Mouse (Mus musculus) intestine, postnatal 0 days (tissue): Measurements from ENCODE around the gene Pcnx3. TPM values are rescaled to one million over a fixed set of nuclear protein-coding genes. Genes with fewer than 3 reads are reported as not detected.

ENCODE experiments used
- ATAC-seq: fragments of 200-750 bp; cut with Nextera tagmentation; 2 replicates; pipeline ENCODE4 v1.8.0; 2017; ENCODE audit warnings: mild to moderate bottlenecking, moderate TSS enrichment, moderate library complexity
- H3K27ac ChIP-seq: fragments of 300-500 bp; sonication (generic); 2 replicates; pipeline ENCODE4 v1.5.1; 2014; ENCODE audit warnings: mild to moderate bottlenecking, low read depth, low read length, moderate library complexity
- H3K27me3 ChIP-seq: fragments of 300-500 bp; sonication (generic); replicated peaks from 2 replicates; pipeline ENCODE4 v1.6.1; 2014; ENCODE audit warnings: low read length, mixed read lengths; ENCODE audit not compliant: control insufficient read depth, insufficient read depth
- H3K36me3 ChIP-seq: fragments of 300-500 bp; sonication (generic); 2 replicates; pipeline ENCODE4 v1.6.1; 2014; ENCODE audit warnings: mild to moderate bottlenecking, moderate library complexity; ENCODE audit not compliant: control insufficient read depth, insufficient read depth
- H3K4me1 ChIP-seq: fragments of 300-500 bp; sonication (generic); replicated peaks from 2 replicates; pipeline ENCODE4 v1.6.1; 2014; ENCODE audit warnings: antibody characterized with exemption, low read length, mixed read lengths; ENCODE audit not compliant: control insufficient read depth, insufficient read depth
- H3K4me2 ChIP-seq: fragments of 300-500 bp; sonication (generic); replicated peaks from 2 replicates; pipeline ENCODE4 v1.6.1; 2014; ENCODE audit warnings: low read depth, mild to moderate bottlenecking, moderate library complexity
- H3K4me3 ChIP-seq: fragments of 300-500 bp; sonication (generic); 2 replicates; pipeline ENCODE4 v1.5.1; 2014; ENCODE audit warnings: low read depth, low read length
- H3K9ac ChIP-seq: fragments of 300-500 bp; sonication (generic); 2 replicates; pipeline ENCODE4 v1.6.1; 2014; ENCODE audit warnings: mild to moderate bottlenecking, low read depth, low read length
- H3K9me3 ChIP-seq: fragments of 300-500 bp; sonication (generic); 2 replicates; pipeline ENCODE4 v1.6.1; 2016; ENCODE audit warnings: mixed run types; ENCODE audit not compliant: control insufficient read depth
- CTCF ChIP-seq: sonication (generic); IDR thresholded peaks from 2 replicates; pipeline ENCODE4 v1.5.1; 2016; ENCODE audit warnings: low read depth, mild to moderate bottlenecking, control low read depth, antibody characterized with exemption, moderate library complexity
- WGBS: fragments of 180-500 bp; shearing (Covaris S2); extraction: QIAGEN DNeasy Blood & Tissue Kit; methylation state at CpG from one replicate; pipeline ENCODE4 v1.1.7; 2014; 5-methylcytosine and 5-hydroxymethylcytosine counted together
- polyA plus RNA-seq: library from polyadenylated mRNA; unstranded; fragments of >200 nt; fragmentation: Nextera tagmentation; extraction: Ambion mirVana; gene quantifications from 2 replicates; pipeline ENCODE4 v1.2.1, GENCODE M21; 2015

The Pcnx3 gene
- 9.3 and 12.7 TPM in 2 replicates for polyA plus RNA-seq

- no peaks in the 10 kb centered on the region for H3K27me3 ChIP-seq
- WGBS = under 1% methylated on average over 68 of the region's 69 CpGs
Measured at GRCm38 (mm10) chr19:5688200-5689087, at the start of gene Pcnx3, which contains the start of gene Map3k11. Pcnx3 (minus strand) TSS chr19:5688908. Map3k11 (plus strand) TSS chr19:5688742.

GRCm38 (mm10) chr19:5734325-5734724 is 45.6 kb upstream of the Pcnx3 start:
- no peak overlapping the region for H3K9ac ChIP-seq
- no peaks in the 10 kb centered on the region for H3K36me3 ChIP-seq
- no peak overlapping the region for H3K4me2 ChIP-seq
- TF ChIP-seq CTCF = no peak
- no peak for ATAC-seq
- no peaks in the 10 kb centered on the region for H3K9me3 ChIP-seq
- no peak overlapping the region for H3K27ac ChIP-seq
- 0 out of 2 replicates have a peak, but pooled peaks cover 3% of the 10 kb centered on the region for H3K4me1 ChIP-seq
- 77% methylated on average over 9 of the region's 9 CpGs for WGBS
- H3K27me3 ChIP-seq = peaks cover 3% of the 10 kb centered on the region; the same call in 1 of the 2 replicates
- H3K4me3 ChIP-seq = no peak overlapping the region

More at GRCm38 (mm10) chr19:5688200-5689087, at the start of gene Pcnx3, which contains the start of gene Map3k11:
- peaks cover 53% of the 10 kb centered on the region for H3K36me3 ChIP-seq
- peak; percentile 88 for ATAC-seq
- H3K4me3 ChIP-seq = peak within 1 kb of the TSS; percentile 84
- H3K9me3 ChIP-seq = no peaks in the 10 kb centered on the region
- H3K4me2 ChIP-seq = peak within 1 kb of the TSS; percentile 99
- H3K4me1 ChIP-seq = peaks cover 16% of the 10 kb centered on the region
- peak; percentile 46 for TF ChIP-seq CTCF
- H3K9ac ChIP-seq = peak within 1 kb of the TSS; percentile 87
- peak within 1 kb of the TSS; percentile 97 for H3K27ac ChIP-seq

GRCm38 (mm10) chr19:5731264-5731978 is 42.7 kb upstream of the Pcnx3 start:
- peaks cover 3% of the 10 kb centered on the region; the same call in 1 of the 2 replicates for H3K27me3 ChIP-seq

GRCm38 (mm10) chr19:5730314-5731186 is 41.8 kb upstream of the Pcnx3 start:
- peak overlapping the region; percentile 53 for H3K9ac ChIP-seq
- H3K9me3 ChIP-seq = no peaks in the 10 kb centered on the region
- H3K27me3 ChIP-seq = peaks cover 2% of the 10 kb centered on the region; the same call in 1 of the 2 replicates
- H3K27ac ChIP-seq = no peak overlapping the region
- H3K36me3 ChIP-seq = 0 out of 2 replicates have a peak, but pooled peaks cover 2% of the 10 kb centered on the region
- H3K4me1 ChIP-seq = peaks cover 17% of the 10 kb centered on the region
- WGBS = 73% methylated on average over 29 of the region's 29 CpGs
- peak overlapping the region; percentile 62 for H3K4me3 ChIP-seq
- ATAC-seq = no peak
- H3K4me2 ChIP-seq = peak overlapping the region; percentile 97
- TF ChIP-seq CTCF = no peak

More at GRCm38 (mm10) chr19:5731264-5731978, 42.7 kb upstream of the Pcnx3 start:
- Histone ChIP-seq H3K36me3 (0 out of 2 replicates have a peak, but pooled peaks cover 2% of the 10 kb centered on the region), H3K4me2 (peak overlapping the region; percentile 97), H3K9me3 (no peaks in the 10 kb centered on the region), H3K4me3 (peak overlapping the region; percentile 62), H3K4me1 (peaks cover 17% of the 10 kb centered on the region), H3K9ac (peak overlapping the region; percentile 53), H3K27ac (no peak overlapping the region)
- peak; percentile 81 for ATAC-seq
- TF ChIP-seq CTCF = no peak
- under 1% methylated on average over 47 of the region's 47 CpGs for WGBS

- H3K27me3 ChIP-seq = no peaks in the 10 kb centered on the region
- 0 out of 2 replicates have a peak, but pooled peaks cover 2% of the 10 kb centered on the region for H3K36me3 ChIP-seq
- peak within 1 kb of the TSS; percentile 87 for H3K9ac ChIP-seq
- peak within 1 kb of the TSS; percentile 84 for H3K4me3 ChIP-seq
- peak within 1 kb of the TSS; percentile 95 for H3K4me2 ChIP-seq
- H3K27ac ChIP-seq = peak within 1 kb of the TSS; percentile 69
- 0 out of 2 replicates have a peak, but pooled peaks have one; percentile 1 for TF ChIP-seq CTCF
- H3K4me1 ChIP-seq = peaks cover 17% of the 10 kb centered on the region
- H3K9me3 ChIP-seq = no peaks in the 10 kb centered on the region
- under 1% methylated on average over 37 of the region's 37 CpGs for WGBS
- ATAC-seq = peak; percentile 47
Measured at GRCm38 (mm10) chr19:5729444-5729815, 40.7 kb upstream of the Pcnx3 start, which contains the start of gene Fam89b. Fam89b (minus strand) TSS chr19:5729653.
